Mouse (Mus musculus): ENCODE results near the gene Rgma.
A peak's percentile ranks its signal among the peaks of the same experiment; 100 is the strongest.

The Rgma gene

GRCm38 (mm10) chr7:73375257-73376100 lies at the start of gene Rgma:
Rgma (plus strand) TSS chr7:73375509.
- DNase-seq (ENCODE audit: low spot score in 2 of 2), result peak in 1 of 2 experiments; percentile 4

DNA sequence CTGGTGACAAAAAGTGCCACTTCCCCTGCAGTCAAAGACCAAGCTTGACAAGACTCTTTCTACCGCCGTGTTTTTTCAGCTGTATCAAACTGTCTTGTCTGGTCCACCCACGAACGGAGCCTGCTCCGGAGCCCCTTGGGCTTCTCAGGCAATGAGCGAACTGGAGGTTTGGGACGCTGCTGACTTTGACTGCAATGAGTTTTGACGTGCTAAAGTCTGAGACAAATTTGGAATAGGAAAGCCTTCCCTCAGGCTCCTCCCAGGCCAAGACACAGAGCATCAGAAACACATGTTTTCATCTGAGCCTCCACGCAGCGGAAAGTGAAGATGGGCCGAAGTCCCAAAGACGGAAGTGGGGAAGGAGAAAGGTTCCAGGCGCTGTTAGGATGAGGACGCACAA lies 49.1 kb upstream of the Rgma start:
- no peak for DNase-seq (ENCODE audit: low spot score in 2 of 2)

DNA sequence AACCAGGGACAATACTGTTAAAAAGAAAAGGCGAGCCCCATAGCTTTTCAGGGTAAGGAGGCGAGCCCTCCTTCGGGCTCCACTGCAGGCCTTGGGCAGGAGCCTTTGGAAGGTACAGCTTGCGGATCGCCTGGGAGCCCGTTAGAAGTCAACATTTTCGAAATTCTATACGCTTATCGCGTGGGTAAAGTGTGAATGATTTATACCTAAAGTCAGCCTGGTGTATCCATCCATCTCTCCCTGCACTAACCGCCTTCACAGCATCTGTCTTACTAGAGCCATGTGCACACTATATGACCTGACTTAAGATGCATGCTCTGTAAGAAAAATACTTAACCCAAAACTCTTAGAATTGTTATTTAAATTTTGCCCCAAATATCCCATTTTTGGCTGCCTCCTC lies 48.6 kb upstream of the Rgma start:
- no peak for DNase-seq (ENCODE audit: low spot score in 2 of 2)

DNA sequence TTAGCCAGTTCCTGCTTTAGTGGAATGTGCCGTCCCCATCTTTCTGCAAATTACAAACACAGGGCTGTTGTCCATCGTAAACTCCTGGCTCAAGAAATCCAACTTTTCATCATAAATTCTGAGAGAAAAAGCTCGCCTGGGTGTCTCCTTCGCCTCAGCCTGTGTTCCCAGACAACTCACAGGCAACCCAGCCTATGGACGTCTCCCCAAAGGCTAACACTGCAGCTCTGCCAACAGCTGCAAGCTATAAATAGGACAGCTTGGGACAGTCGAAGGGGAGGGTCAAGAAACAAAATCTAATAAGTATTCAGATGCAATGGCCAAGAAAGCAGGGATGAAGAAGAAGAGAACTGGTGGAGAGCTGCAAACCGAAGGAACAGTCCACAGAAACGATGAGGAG lies 48.1 kb upstream of the Rgma start:
- DNase-seq (ENCODE audit: low spot score in 2 of 2), result no peak

GRCm38 (mm10) chr7:73327652-73328051 lies 47.7 kb upstream of the Rgma start:
- no peak for DNase-seq (ENCODE audit: low spot score in 2 of 2)

GRCm38 (mm10) chr7:73328653-73329207 lies 46.6 kb upstream of the Rgma start:
- DNase-seq (ENCODE audit: low spot score in 2 of 2), result no peak

DNA sequence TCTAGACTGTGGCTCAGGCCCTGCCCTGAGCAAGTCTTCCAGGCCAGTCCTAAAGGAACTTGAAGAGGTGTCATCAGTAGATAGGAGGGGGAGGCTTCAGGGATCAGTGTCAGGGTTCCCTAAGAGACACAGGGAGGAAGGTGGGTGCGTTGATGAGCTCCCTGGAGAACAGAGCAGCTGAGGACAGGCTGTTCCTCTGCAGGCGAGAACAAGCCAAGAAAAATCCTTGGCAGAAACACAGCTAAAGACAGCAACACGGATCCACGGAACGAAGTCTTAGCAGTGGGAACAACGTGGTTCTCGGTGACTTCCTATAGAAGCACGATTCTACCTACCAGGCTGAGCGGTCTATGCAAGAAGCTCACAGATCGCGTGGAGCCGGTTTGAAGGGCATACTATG lies 44.6 kb upstream of the Rgma start:
- DNase-seq (ENCODE audit: low spot score in 2 of 2), result no peak

GRCm38 (mm10) chr7:73331645-73332044 lies 43.7 kb upstream of the Rgma start:
- no peak for DNase-seq (ENCODE audit: low spot score in 2 of 2)

- no peak for DNase-seq (ENCODE audit: low spot score in 2 of 2)
Observed at GRCm38 (mm10) chr7:73333398-73333988, 41.8 kb upstream of the Rgma start.

- no peak for DNase-seq (ENCODE audit: low spot score in 2 of 2)
Observed at GRCm38 (mm10) chr7:73334883-73335282, 40.4 kb upstream of the Rgma start.

GRCm38 (mm10) chr7:73336380-73336779 lies 38.9 kb upstream of the Rgma start:
- no peak for DNase-seq (ENCODE audit: low spot score in 2 of 2)

GRCm38 (mm10) chr7:73338353-73338752 lies 37.0 kb upstream of the Rgma start:
- DNase-seq (ENCODE audit: low spot score in 2 of 2), result no peak

- no peak for DNase-seq (ENCODE audit: low spot score in 2 of 2)
Observed at GRCm38 (mm10) chr7:73343852-73344251, 31.5 kb upstream of the Rgma start.

- no peak for DNase-seq (ENCODE audit: low spot score in 2 of 2)
Observed at GRCm38 (mm10) chr7:73348585-73349124, 26.7 kb upstream of the Rgma start.

- no peak for DNase-seq (ENCODE audit: low spot score in 2 of 2)
Observed at GRCm38 (mm10) chr7:73349158-73349557, 26.2 kb upstream of the Rgma start.

- DNase-seq (ENCODE audit: low spot score in 2 of 2), result no peak
Observed at GRCm38 (mm10) chr7:73355229-73355628, 20.1 kb upstream of the Rgma start.

GRCm38 (mm10) chr7:73356901-73357300 lies 18.4 kb upstream of the Rgma start:
- no peak for DNase-seq (ENCODE audit: low spot score in 2 of 2)

DNA sequence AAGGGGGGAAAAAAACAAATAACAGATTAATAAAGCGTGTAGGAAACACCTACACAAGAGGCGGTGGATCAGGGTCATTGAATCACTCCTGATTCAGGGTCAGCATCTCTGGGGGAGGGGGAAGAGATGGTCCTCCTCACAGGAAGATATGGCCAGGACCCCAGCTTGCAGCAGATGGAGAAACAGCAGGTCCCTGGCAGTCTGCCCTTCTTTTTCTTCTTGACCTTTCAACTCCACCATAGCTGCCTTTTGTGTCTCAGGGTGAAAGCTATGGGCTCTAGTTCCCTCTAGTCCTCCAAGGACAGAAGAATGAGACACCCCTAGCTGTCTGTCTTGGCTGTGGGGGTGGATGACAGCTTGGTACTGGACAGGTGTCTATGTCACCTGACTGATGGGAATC lies 17.7 kb upstream of the Rgma start:
- no peak for DNase-seq (ENCODE audit: low spot score in 2 of 2)

DNA sequence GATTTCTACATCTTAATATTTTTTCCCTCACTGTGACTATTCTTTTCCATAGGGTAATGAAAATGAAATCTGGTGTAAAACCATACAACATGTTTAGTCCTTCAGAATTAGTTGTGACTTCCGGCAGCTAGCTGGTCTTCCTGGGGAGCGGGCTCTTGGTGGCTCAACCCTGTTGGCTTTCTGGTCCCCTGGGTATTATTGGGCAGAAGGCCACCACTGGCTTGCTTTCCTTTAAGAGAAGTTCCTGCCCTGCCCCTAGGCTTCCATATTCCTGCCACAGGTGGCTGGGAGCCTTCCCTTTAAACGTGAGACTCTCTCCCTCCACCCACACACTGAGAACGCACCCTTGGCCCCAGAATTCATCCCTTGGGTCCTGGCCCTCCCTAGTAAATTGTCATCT lies 9.8 kb upstream of the Rgma start:
- no peak for DNase-seq (ENCODE audit: low spot score in 2 of 2)

GRCm38 (mm10) chr7:73365965-73366364 lies 9.3 kb upstream of the Rgma start:
- no peak for DNase-seq (ENCODE audit: low spot score in 2 of 2)

GRCm38 (mm10) chr7:73367681-73368464 lies 7.4 kb upstream of the Rgma start:
- DNase-seq (ENCODE audit: low spot score in 2 of 2), result no peak

- DNase-seq (ENCODE audit: low spot score in 2 of 2), result no peak
Observed at GRCm38 (mm10) chr7:73369992-73370391, 5.3 kb upstream of the Rgma start.
